Mouse (Mus musculus) MEL (cell line): ENCODE measurements around the gene Ndufs2. TPM values are rescaled to one million over a fixed set of nuclear protein-coding genes. Genes with fewer than 3 reads are reported as not detected.

Experiments
- DNase-seq: peaks from one replicate; pipeline ENCODE4 v3.0.0; 2011; ENCODE audit warnings: low read depth, low spot score
- H3K27ac ChIP-seq: 2 replicates; pipeline ENCODE4 v1.5.1; 2012; ENCODE audit warnings: low read depth, mild to moderate bottlenecking, control low read depth, low read length, moderate library complexity; ENCODE audit not compliant: control insufficient read depth
- H3K27me3 ChIP-seq, 2 experiments: fragments of 150-350 bp in 1 of 2; sonication (generic) in 1 of 2; 2 replicates each; pipeline ENCODE4 v1.6.1; 2012; ENCODE audit warnings: low read length in 2 of 2, mild to moderate bottlenecking in 2 of 2, improper control_type of control experiment in 1 of 2, moderate library complexity in 1 of 2; ENCODE audit not compliant: insufficient read depth in 2 of 2, control insufficient read depth in 1 of 2
- H3K36me3 ChIP-seq, 2 experiments: 2 replicates each; pipeline ENCODE4 v1.6.1; 2012 to 2014; ENCODE audit warnings: low read length in 2 of 2, improper control_type of control experiment in 1 of 2, inconsistent platforms in 1 of 2, mild to moderate bottlenecking in 1 of 2; ENCODE audit not compliant: insufficient read depth in 2 of 2, control insufficient read depth in 1 of 2
- H3K4me1 ChIP-seq, 2 experiments: fragments of 150-350 bp in 1 of 2; sonication (generic) in 1 of 2; 2 replicates each; pipeline ENCODE4 v1.6.1; 2012; ENCODE audit warnings: low read length in 2 of 2, improper control_type of control experiment in 1 of 2, mild to moderate bottlenecking in 1 of 2; ENCODE audit not compliant: insufficient read depth in 2 of 2, control insufficient read depth in 1 of 2
- H3K4me3 ChIP-seq, 2 experiments: fragments of 150-350 bp in 1 of 2; sonication (generic) in 1 of 2; 2 replicates each; pipeline ENCODE4 v1.5.1; 2012; ENCODE audit warnings: low read depth in 2 of 2, low read length in 2 of 2, mild to moderate bottlenecking in 2 of 2, moderate library complexity in 2 of 2, control low read depth in 1 of 2, improper control_type of control experiment in 1 of 2; ENCODE audit not compliant: control insufficient read depth in 1 of 2, insufficient read depth in 1 of 2
- H3K79me2 ChIP-seq: 2 replicates; pipeline ENCODE4 v1.6.1; 2012; ENCODE audit warnings: mild to moderate bottlenecking, low read length, moderate library complexity; ENCODE audit not compliant: control insufficient read depth, poor library complexity, insufficient read depth
- H3K9ac ChIP-seq: 2 replicates; pipeline ENCODE4 v1.6.1; 2012; ENCODE audit warnings: low read depth, mild to moderate bottlenecking, control low read depth, low read length, moderate library complexity; ENCODE audit not compliant: control insufficient read depth, poor library complexity, severe bottlenecking
- H3K9me3 ChIP-seq: fragments of 150-350 bp; sonication (generic); replicated peaks from 2 replicates; pipeline ENCODE4 v1.6.1; 2012; ENCODE audit warnings: mild to moderate bottlenecking, low read length, improper control_type of control experiment, moderate library complexity; ENCODE audit not compliant: insufficient read depth
- BHLHE40 ChIP-seq: IDR thresholded peaks from 2 replicates; pipeline ENCODE4 v1.6.1; 2012; ENCODE audit warnings: low read depth, mild to moderate bottlenecking, inconsistent platforms, low read length, improper control_type of control experiment, borderline replicate concordance
- CHD2 ChIP-seq: IDR thresholded peaks from 2 replicates; pipeline ENCODE4 v1.6.1; 2011; ENCODE audit warnings: low read length, improper control_type of control experiment
- CTCF ChIP-seq, 3 experiments: IDR thresholded peaks in 2 of 3; conservative IDR thresholded peaks in 1 of 3; 2 replicates each; pipeline ENCODE4 v1.5.1; 2011 to 2012; ENCODE audit warnings: low read length in 3 of 3, low read depth in 2 of 3, mild to moderate bottlenecking in 2 of 3, improper control_type of control experiment in 1 of 3, inconsistent platforms in 1 of 3, mixed read lengths in 1 of 3, moderate library complexity in 1 of 3; ENCODE audit not compliant: control insufficient read depth in 1 of 3, insufficient read depth in 1 of 3, poor library complexity in 1 of 3, severe bottlenecking in 1 of 3
- E2F4 ChIP-seq: IDR thresholded peaks from 2 replicates; pipeline ENCODE4 v1.6.1; 2011; ENCODE audit warnings: low read depth, low read length, improper control_type of control experiment, borderline replicate concordance
- ELF1 ChIP-seq: IDR thresholded peaks from 2 replicates; pipeline ENCODE4 v1.6.1; 2014; ENCODE audit warnings: low read depth, mild to moderate bottlenecking, inconsistent platforms, low read length, improper control_type of control experiment, moderate library complexity
- EP300 ChIP-seq, 2 experiments: IDR thresholded peaks; 2 replicates each; pipeline ENCODE4 v1.6.1; 2011; ENCODE audit warnings: improper control_type of control experiment in 2 of 2, low read length in 2 of 2, low read depth in 1 of 2, mild to moderate bottlenecking in 1 of 2
- GABPA ChIP-seq: IDR thresholded peaks from 2 replicates; pipeline ENCODE4 v1.6.1; 2012; ENCODE audit warnings: low read depth, mild to moderate bottlenecking, inconsistent platforms, low read length, improper control_type of control experiment, moderate library complexity
- GATA1 ChIP-seq: IDR thresholded peaks from 2 replicates; pipeline ENCODE4 v1.6.1; 2011; ENCODE audit warnings: low read depth, low read length, improper control_type of control experiment
- HCFC1 ChIP-seq: IDR thresholded peaks from 2 replicates; pipeline ENCODE4 v1.6.1; 2012; ENCODE audit warnings: low read depth, mild to moderate bottlenecking, inconsistent platforms, low read length, improper control_type of control experiment, moderate library complexity
- JUND ChIP-seq: IDR thresholded peaks from 2 replicates; pipeline ENCODE4 v1.6.1; 2011; ENCODE audit warnings: low read depth, mild to moderate bottlenecking, improper control_type of control experiment, low read length
- MAZ ChIP-seq: IDR thresholded peaks from 2 replicates; pipeline ENCODE4 v1.6.1; 2012; ENCODE audit warnings: low read depth, mild to moderate bottlenecking, inconsistent platforms, low read length, improper control_type of control experiment
- NELFE ChIP-seq: IDR thresholded peaks from 2 replicates; pipeline ENCODE4 v1.6.1; 2011; ENCODE audit warnings: low read depth, low read length, improper control_type of control experiment
- NRF1 ChIP-seq: IDR thresholded peaks from 2 replicates; pipeline ENCODE4 v1.6.1; 2014; ENCODE audit warnings: low read depth, mild to moderate bottlenecking, inconsistent platforms, low read length, improper control_type of control experiment, moderate library complexity; ENCODE audit not compliant: poor library complexity, insufficient read depth, severe bottlenecking
- RAD21 ChIP-seq: IDR thresholded peaks from 2 replicates; pipeline ENCODE4 v1.6.1; 2011; ENCODE audit warnings: mild to moderate bottlenecking, low read depth, low read length, improper control_type of control experiment
- SMC3 ChIP-seq: IDR thresholded peaks from 2 replicates; pipeline ENCODE4 v1.6.1; 2011; ENCODE audit warnings: low read depth, low read length, improper control_type of control experiment
- TAL1 ChIP-seq: IDR thresholded peaks from 2 replicates; pipeline ENCODE4 v1.6.1; 2012; ENCODE audit warnings: mild to moderate bottlenecking, inconsistent platforms, low read length, moderate library complexity, mixed read lengths
- UBTF ChIP-seq: IDR thresholded peaks from 2 replicates; pipeline ENCODE4 v1.6.1; 2012; ENCODE audit warnings: low read depth, mild to moderate bottlenecking, inconsistent platforms, low read length, improper control_type of control experiment, moderate library complexity, borderline replicate concordance; ENCODE audit not compliant: insufficient read depth
- USF2 ChIP-seq, 2 experiments: IDR thresholded peaks; 2 replicates each; pipeline ENCODE4 v1.6.1; 2011 to 2012; ENCODE audit warnings: improper control_type of control experiment in 2 of 2, low read length in 2 of 2, borderline replicate concordance in 1 of 2, inconsistent platforms in 1 of 2, low read depth in 1 of 2, mild to moderate bottlenecking in 1 of 2; ENCODE audit not compliant: insufficient read depth in 1 of 2
- ZMIZ1 ChIP-seq: IDR thresholded peaks from 2 replicates; pipeline ENCODE4 v1.6.1; 2012; ENCODE audit warnings: low read depth, mild to moderate bottlenecking, inconsistent platforms, low read length, improper control_type of control experiment, moderate library complexity
- polyA plus RNA-seq, 2 experiments: library from polyadenylated mRNA; stranded (reverse) in 1 of 2; unstranded in 1 of 2; fragments of >175 nt in 1 of 2; fragments of >200 nt in 1 of 2; gene quantifications; 2 replicates each; pipeline versions ENCODE4 v1.2.1 to v1.2.4; 2012; ENCODE audit warnings: low replicate concordance in 2 of 2, low read depth in 1 of 2; ENCODE audit not compliant: insufficient read length in 2 of 2, insufficient read depth in 1 of 2, missing spikeins in 1 of 2
- total RNA-seq: library from RNA; depleted of rRNA; stranded (reverse); fragments of 300-350 nt; gene quantifications from 2 replicates; pipeline ENCODE4 v1.2.3, GENCODE M21; 2012

Gene Ndufs2
- total and polyA plus RNA-seq, 3 experiments = 169 to 415 (median 292) TPM

- TF ChIP-seq RAD21 = no peak
- peak; percentile 60 for TF ChIP-seq ELF1
- TF ChIP-seq TAL1 = peak; percentile 95
Measured at GRCm38 (mm10) chr1:171280916-171281527, 29.8 kb upstream of the Ndufs2 start, which contains the start of gene Ppox (continued).

- Histone ChIP-seq H3K27me3 (no peaks in the 10 kb centered on the region), H3K27ac (peak overlapping the region; percentile 93), H3K9ac (peak overlapping the region; percentile 78), H3K79me2 (peaks cover 4% of the 10 kb centered on the region; the same call in 1 of the 2 replicates), H3K9me3 (no peaks in the 10 kb centered on the region), H3K4me3 (peak overlapping the region; percentile 58 to 76), H3K36me3 (peaks cover 1 to 10% of the 10 kb centered on the region in 2 experiments), H3K4me1 (peaks cover 0 to 10% of the 10 kb centered on the region in 2 experiments; a peak in 1 of 4 replicates)
- DNase-seq = no peak
- TF ChIP-seq HCFC1 (no peak), EP300 (IDR thresholded peaks at IDR 0.05; ENCODE audit: low read depth in 1 of 2, low read length in 2 of 2) (no peak), ELF1 (no peak), E2F4 (no peak), NRF1 (no peak), CTCF (IDR thresholded peaks at IDR 0.05 in 2 of 3, conservative IDR thresholded peaks at IDR 0.05 in 1 of 3; ENCODE audit: control insufficient read depth in 1 of 3, insufficient read depth in 1 of 3, low read depth in 2 of 3, low read length in 3 of 3, poor library complexity in 1 of 3, severe bottlenecking in 1 of 3) (no peak), NELFE (no peak), GATA1 (no peak)
Measured at GRCm38 (mm10) chr1:171280250-171280915, 29.2 kb upstream of the Ndufs2 start.

GRCm38 (mm10) chr1:171279721-171280120 lies 28.5 kb upstream of the Ndufs2 start:
- Histone ChIP-seq H3K9me3 (no peaks in the 10 kb centered on the region), H3K79me2 (peaks cover 4% of the 10 kb centered on the region; the same call in 1 of the 2 replicates), H3K27me3 (no peaks in the 10 kb centered on the region), H3K9ac (peak overlapping the region; percentile 78), H3K4me3 (peak overlapping the region; percentile 58 to 76), H3K27ac (no peak overlapping the region), H3K4me1 (peaks cover 0 to 10% of the 10 kb centered on the region in 2 experiments; a peak in 1 of 4 replicates), H3K36me3 (peaks cover 1 to 10% of the 10 kb centered on the region in 2 experiments)
- DNase-seq = no peak
- TF ChIP-seq GABPA (no peak), SMC3 (no peak), EP300 (IDR thresholded peaks at IDR 0.05; ENCODE audit: low read depth in 1 of 2, low read length in 2 of 2) (no peak), NRF1 (no peak), MAZ (no peak), CHD2 (no peak), JUND (no peak), NELFE (no peak), CTCF (IDR thresholded peaks at IDR 0.05 in 2 of 3, conservative IDR thresholded peaks at IDR 0.05 in 1 of 3; ENCODE audit: control insufficient read depth in 1 of 3, insufficient read depth in 1 of 3, low read depth in 2 of 3, low read length in 3 of 3, poor library complexity in 1 of 3, severe bottlenecking in 1 of 3) (no peak), BHLHE40 (no peak), TAL1 (no peak), USF2 (IDR thresholded peaks at IDR 0.05; ENCODE audit: borderline replicate concordance in 1 of 2, insufficient read depth in 1 of 2, low read depth in 1 of 2, low read length in 2 of 2) (no peak), ZMIZ1 (no peak), UBTF (no peak)
